In the genomic region with DNA sequence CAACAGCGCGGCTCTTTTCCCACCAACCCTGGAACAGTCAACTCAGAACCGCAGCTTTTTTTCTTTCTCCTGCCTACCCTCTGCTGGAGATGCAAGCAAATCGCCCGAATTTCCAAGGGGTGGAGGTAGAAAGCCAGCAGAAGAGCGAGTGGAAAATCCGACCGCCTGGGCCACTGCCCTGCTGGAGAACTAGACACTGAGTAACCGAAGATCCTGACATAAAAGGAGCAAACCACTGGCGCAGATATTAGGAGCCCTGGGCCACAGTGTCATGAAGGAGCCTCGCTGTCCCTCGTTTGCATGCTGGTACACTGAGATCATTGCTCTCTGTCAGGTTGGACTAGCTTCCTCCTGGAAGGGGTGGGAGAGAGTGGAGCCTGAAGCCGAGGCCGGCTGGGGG, we compare ENCODE assay signal across 10 mouse cellular contexts. TPM values are rescaled to one million over a fixed set of nuclear protein-coding genes. Genes with fewer than 3 reads are reported as not detected.
DNase-seq lines count a peak whose midpoint lies in the region; ATAC-seq and TF ChIP-seq lines count a peak whose summit lies in the region.
"Had no signal": no experiment of that assay in that cellular context is flagged by ENCODE, and none has a peak within 500 bp of the region (broad histone marks: within the 10 kb centered on the region; RNA-seq: fewer than 3 reads in every experiment).

No protein-coding gene starts in this region.

- H3K36me3 ChIP-seq in forebrain, embryonic 10.5 days (replicated peaks) = no peaks in the 10 kb centered on the region
- H3K36me3 ChIP-seq in forebrain, embryonic 16.5 days (ENCODE audit: control insufficient read depth, insufficient read depth) = no peaks in the 10 kb centered on the region
- H3K36me3 ChIP-seq in forebrain, postnatal 0 days (ENCODE audit: insufficient read depth) = no peaks in the 10 kb centered on the region
- H3K36me3 ChIP-seq in limb, embryonic 12.5 days = no peaks in the 10 kb centered on the region

- peak; percentile 42 for TF ChIP-seq CTCF in forebrain, postnatal 0 days (IDR thresholded peaks at IDR 0.05; ENCODE audit: low read depth)

- H3K9me3 ChIP-seq in forebrain, embryonic 10.5 days = no peaks in the 10 kb centered on the region
- H3K9me3 ChIP-seq in forebrain, embryonic 16.5 days (ENCODE audit: control insufficient read depth, low read length) = no peaks in the 10 kb centered on the region
- no peaks in the 10 kb centered on the region for H3K9me3 ChIP-seq in forebrain, postnatal 0 days (ENCODE audit: low read length)
- H3K9me3 ChIP-seq in limb, embryonic 12.5 days = no peaks in the 10 kb centered on the region

- H3K9ac ChIP-seq in forebrain, embryonic 16.5 days (replicated peaks; ENCODE audit: low read depth, low read length) = no peak overlapping the region
- no peak overlapping the region for H3K9ac ChIP-seq in forebrain, postnatal 0 days
- no peak overlapping the region for H3K9ac ChIP-seq in limb, embryonic 12.5 days (replicated peaks)

- H3K4me2 ChIP-seq in forebrain, embryonic 16.5 days (ENCODE audit: low read length) = no peak overlapping the region
- no peak overlapping the region for H3K4me2 ChIP-seq in forebrain, postnatal 0 days (ENCODE audit: low read depth)
- 0 out of 2 replicates have a peak overlapping the region, but pooled peaks have one; percentile 10 for H3K4me2 ChIP-seq in limb, embryonic 12.5 days

- peaks cover 41% of the 10 kb centered on the region for H3K4me1 ChIP-seq in forebrain, embryonic 10.5 days
- peaks cover 6% of the 10 kb centered on the region for H3K4me1 ChIP-seq in forebrain, embryonic 16.5 days (replicated peaks; ENCODE audit: control insufficient read depth, insufficient read depth, low read length)
- H3K4me1 ChIP-seq in forebrain, postnatal 0 days (ENCODE audit: insufficient read depth) = no peaks in the 10 kb centered on the region
- peaks cover 52% of the 10 kb centered on the region for H3K4me1 ChIP-seq in limb, embryonic 12.5 days (replicated peaks)

- peaks cover 100% of the 10 kb centered on the region for H3K27me3 ChIP-seq in forebrain, embryonic 10.5 days (ENCODE audit: poor library complexity, severe bottlenecking)
- peaks cover 65% of the 10 kb centered on the region for H3K27me3 ChIP-seq in forebrain, embryonic 16.5 days (replicated peaks; ENCODE audit: control insufficient read depth, insufficient read depth, low read length)
- H3K27me3 ChIP-seq in forebrain, postnatal 0 days (ENCODE audit: insufficient read depth, low read length) = peaks cover 64% of the 10 kb centered on the region
- H3K27me3 ChIP-seq in limb, embryonic 12.5 days = peaks cover 69% of the 10 kb centered on the region

- WGBS in forebrain, embryonic 10.5 days = under 1% methylated on average over 14 of the region's 14 CpGs
- WGBS in forebrain, embryonic 16.5 days = under 1% methylated on average over 14 of the region's 14 CpGs
- WGBS in forebrain, postnatal 0 days = 4% methylated on average over 14 of the region's 14 CpGs
- WGBS in limb, embryonic 12.5 days = 1% methylated on average over 14 of the region's 14 CpGs

- peak overlapping the region; percentile 53; the same call in 1 of the 2 replicates for H3K27ac ChIP-seq in forebrain, embryonic 10.5 days
- no peak overlapping the region for H3K27ac ChIP-seq in forebrain, embryonic 16.5 days (ENCODE audit: low read length)
- no peak overlapping the region for H3K27ac ChIP-seq in forebrain, postnatal 0 days (ENCODE audit: low read depth, low read length)
- no peak overlapping the region for H3K27ac ChIP-seq in limb, embryonic 12.5 days

- H3K4me3 ChIP-seq in forebrain, embryonic 10.5 days = peak overlapping the region; percentile 28; the same call in 1 of the 2 replicates
- H3K4me3 ChIP-seq in forebrain, embryonic 16.5 days (replicated peaks; ENCODE audit: low read length) = no peak overlapping the region
- no peak overlapping the region for H3K4me3 ChIP-seq in forebrain, postnatal 0 days (ENCODE audit: low read depth, low read length)
- no peak overlapping the region for H3K4me3 ChIP-seq in limb, embryonic 12.5 days (replicated peaks)

- ATAC-seq in forebrain, embryonic 16.5 days = no peak
- ATAC-seq in forebrain, postnatal 0 days = peak; percentile 59
- ATAC-seq in limb, embryonic 12.5 days (ENCODE audit: insufficient number of reproducible peaks, insufficient read depth, low FRiP score, low TSS enrichment, low read depth) = no peak
- no peak for ATAC-seq in megakaryocyte-erythroid progenitor cell, adult 5-6 weeks (replicated peaks; ENCODE audit: low FRiP score, low TSS enrichment, poor library complexity, severe bottlenecking)

- no peak for DNase-seq in forebrain, embryonic 10.5 days (ENCODE audit: extremely low spot score, low spot score)
- DNase-seq in 3T3-L1 (ENCODE audit: low read depth, low spot score) = peak; percentile 33
- DNase-seq in forebrain, postnatal 0 days = peak; percentile 53
- DNase-seq in thymus, postnatal 10 days (ENCODE audit: low spot score in 2 of 2) = no peak
- DNase-seq in T-cell, adult 2 months (ENCODE audit: low spot score) = no peak
- DNase-seq: thymus, postnatal 36 days had no signal

RNA-seq across cellular contexts. Expression of gene Tmem174, which starts 49.6 kb away (rescaled TPM):
- polyA plus RNA-seq in forebrain, embryonic 10.5 days (2016; fragmentation: Nextera tagmentation; extraction: Ambion mirVana) = not detected in 2 replicates
- polyA plus RNA-seq in forebrain, embryonic 16.5 days (2015; fragmentation: Nextera tagmentation; extraction: Ambion mirVana) = not detected in 2 replicates
- 0.10 TPM in 1 of 2 replicates, not detected in the other for total RNA-seq in forebrain, postnatal 0 days (2014; rRNA removed)
- not detected in 2 replicates for polyA plus RNA-seq in forebrain, postnatal 0 days (2015; fragmentation: Nextera tagmentation; extraction: Ambion mirVana)
- polyA plus RNA-seq in limb, embryonic 12.5 days (2016; fragmentation: Nextera tagmentation; extraction: Ambion mirVana) = not detected in 2 replicates
- not detected in 2 replicates for total RNA-seq in megakaryocyte-erythroid progenitor cell, adult 5-6 weeks (2014; fragmentation: Nextera tagmentation)
- total RNA-seq in megakaryocyte-erythroid progenitor cell, adult 5-6 weeks (2017) = not detected in 2 replicates
- total RNA-seq: left cerebral cortex, postnatal 10 days had no signal

Comparison
In these comparisons a context has a peak if more than half of its experiments do, and no peak if none do; other contexts are left out.
1. DNase-seq: peak in 3T3-L1 (single experiment) and forebrain, postnatal 0 days (single experiment); none in forebrain, embryonic 10.5 days (single experiment), thymus, postnatal 10 days (0 of 2) and T-cell, adult 2 months (single experiment).